Mouse (Mus musculus) lung, postnatal 25 days (tissue): Measurements from ENCODE around the gene Rps6kl1.

Experiments
- DNase-seq: peaks from one replicate; pipeline ENCODE4 v3.0.0; 2022; ENCODE audit warnings: low spot score

Gene Rps6kl1

GRCm38 (mm10) chr12:85106292-85106691 lies 44.8 kb downstream of the Rps6kl1 start:
- no peak for DNase-seq

GRCm38 (mm10) chr12:85104789-85105188 lies 46.3 kb downstream of the Rps6kl1 start:
- no peak for DNase-seq

- no peak for DNase-seq
These were observed 48.0 kb downstream of the Rps6kl1 start for GRCm38 (mm10) chr12:85103096-85103495.

GRCm38 (mm10) chr12:85101521-85102106 lies 49.5 kb downstream of the Rps6kl1 start:
- no peak for DNase-seq

- DNase-seq = no peak
These were observed 50.1 kb downstream of the Rps6kl1 start for GRCm38 (mm10) chr12:85101001-85101400.

- no peak for DNase-seq
These were observed 55.2 kb downstream of the Rps6kl1 start for GRCm38 (mm10) chr12:85095859-85096258.

GRCm38 (mm10) chr12:85095146-85095545 lies 55.9 kb downstream of the Rps6kl1 start:
- DNase-seq = no peak

GRCm38 (mm10) chr12:85094706-85095105 lies 56.4 kb downstream of the Rps6kl1 start:
- no peak for DNase-seq

- DNase-seq = peak; percentile 51
These were observed 57.1 kb downstream of the Rps6kl1 start for GRCm38 (mm10) chr12:85094010-85094409.

GRCm38 (mm10) chr12:85092214-85092613 lies 58.9 kb downstream of the Rps6kl1 start:
- DNase-seq = peak; percentile 72

- no peak for DNase-seq
These were observed 59.9 kb downstream of the Rps6kl1 start for GRCm38 (mm10) chr12:85091190-85091589.

GRCm38 (mm10) chr12:85087845-85088244 lies 63.2 kb downstream of the Rps6kl1 start:
- no peak for DNase-seq
